1 mouse cellular context compared by ENCODE assay signal in the genomic region with DNA sequence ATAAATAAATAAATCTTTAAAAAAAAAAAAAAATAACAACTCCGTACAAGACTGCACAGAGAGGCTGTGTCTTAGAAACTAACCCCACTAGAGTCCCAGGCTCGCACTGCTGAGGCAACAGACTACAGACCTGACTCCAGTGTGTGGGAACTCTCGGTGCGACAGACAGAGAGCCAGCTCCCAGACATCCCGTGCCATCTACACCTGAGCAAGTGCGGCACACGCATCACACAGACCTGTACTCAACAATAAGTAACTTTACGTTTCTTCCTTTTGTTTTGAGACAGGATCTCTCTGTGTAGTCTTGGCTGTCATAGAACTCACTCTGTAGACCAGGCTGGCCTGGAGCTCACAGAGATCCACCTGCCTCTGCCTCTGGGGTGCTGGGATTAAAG.
TF ChIP-seq lines count a peak whose summit lies in the region.

No protein-coding gene starts in this region.

TF ChIP-seq in CH12.LX, 34 proteins besides CTCF, POLR2A, EP300 and RAD21:
- TF ChIP-seq TBP (conservative IDR thresholded peaks at IDR 0.05; ENCODE audit: low read depth, low read length) (peak; percentile 59; the same call in 1 of the 2 replicates), CHD2 (IDR thresholded peaks at IDR 0.05; ENCODE audit: low read length) (no peak), BHLHE40 (IDR thresholded peaks at IDR 0.05; ENCODE audit: low read depth, low read length) (peak; percentile 72), ETS1 (conservative IDR thresholded peaks at IDR 0.05; ENCODE audit: low read depth, low read length) (no peak), MEF2A (IDR thresholded peaks at IDR 0.05; ENCODE audit: borderline replicate concordance, low read depth, low read length) (no peak), ZC3H11A (IDR thresholded peaks at IDR 0.05; ENCODE audit: low read depth, low read length) (no peak), PAX5 (IDR thresholded peaks at IDR 0.05; ENCODE audit: low read length) (no peak), MYC (IDR thresholded peaks at IDR 0.05; ENCODE audit: low read depth, low read length) (0 out of 2 replicates have a peak, but pooled peaks have one; percentile 40), USF1 (IDR thresholded peaks at IDR 0.05; ENCODE audit: low read depth, low read length) (no peak)
